Mouse (Mus musculus) hindbrain, embryonic 11.5 days (tissue): ENCODE measurements around the gene Wdr62. TPM values are rescaled to one million over a fixed set of nuclear protein-coding genes. Genes with fewer than 3 reads are reported as not detected.

Experiments
- ATAC-seq: fragments of 200-750 bp; cut with Nextera tagmentation; 2 replicates; pipeline ENCODE4 v1.8.0; 2017; ENCODE audit warnings: mild to moderate bottlenecking, moderate TSS enrichment, moderate library complexity; ENCODE audit not compliant: low FRiP score
- DNase-seq: peaks from one replicate; pipeline ENCODE4 v3.0.0-alpha.2; 2015; ENCODE audit warnings: low spot score
- H3K27ac ChIP-seq: fragments of 300-500 bp; sonication (generic); 2 replicates; pipeline ENCODE4 v1.5.1; 2014; ENCODE audit warnings: mild to moderate bottlenecking, low read depth, low read length
- H3K27me3 ChIP-seq: fragments of 300-500 bp; sonication (generic); 2 replicates; pipeline ENCODE4 v1.6.1; 2014; ENCODE audit warnings: mild to moderate bottlenecking, low read length, moderate library complexity, mixed read lengths; ENCODE audit not compliant: control insufficient read depth, insufficient read depth
- H3K36me3 ChIP-seq: fragments of 300-500 bp; sonication (generic); 2 replicates; pipeline ENCODE4 v1.6.1; 2014; ENCODE audit warnings: mild to moderate bottlenecking, low read length, moderate library complexity, mixed read lengths; ENCODE audit not compliant: control insufficient read depth, insufficient read depth
- H3K4me1 ChIP-seq: fragments of 300-500 bp; sonication (generic); replicated peaks from 2 replicates; pipeline ENCODE4 v1.6.1; 2014; ENCODE audit warnings: low read length, mixed read lengths; ENCODE audit not compliant: control insufficient read depth, insufficient read depth
- H3K4me2 ChIP-seq: fragments of 300-500 bp; sonication (generic); replicated peaks from 2 replicates; pipeline ENCODE4 v1.6.1; 2014; ENCODE audit warnings: mild to moderate bottlenecking, low read depth, low read length
- H3K4me3 ChIP-seq: fragments of 300-500 bp; sonication (generic); 2 replicates; pipeline ENCODE4 v1.5.1; 2014; ENCODE audit warnings: low read depth, low read length
- H3K9ac ChIP-seq: fragments of 300-500 bp; sonication (generic); 2 replicates; pipeline ENCODE4 v1.6.1; 2014; ENCODE audit warnings: low read depth, low read length
- H3K9me3 ChIP-seq: fragments of 300-500 bp; sonication (generic); 2 replicates; pipeline ENCODE4 v1.6.1; 2016; ENCODE audit warnings: low read length; ENCODE audit not compliant: control insufficient read depth
- WGBS: fragments of 180-500 bp; shearing (Covaris S2); extraction: QIAGEN DNeasy Blood & Tissue Kit; methylation state at CpG from one replicate; pipeline ENCODE4 v1.1.7; 2014; 5-methylcytosine and 5-hydroxymethylcytosine counted together
- polyA plus RNA-seq: library from polyadenylated mRNA; unstranded; fragments of >200 nt; fragmentation: Nextera tagmentation; extraction: Ambion mirVana; gene quantifications from 2 replicates; pipeline ENCODE4 v1.2.1, GENCODE M21; 2014

Wdr62 gene
- polyA plus RNA-seq, 1 experiment from 2014 or later: 5.9 TPM

DNA sequence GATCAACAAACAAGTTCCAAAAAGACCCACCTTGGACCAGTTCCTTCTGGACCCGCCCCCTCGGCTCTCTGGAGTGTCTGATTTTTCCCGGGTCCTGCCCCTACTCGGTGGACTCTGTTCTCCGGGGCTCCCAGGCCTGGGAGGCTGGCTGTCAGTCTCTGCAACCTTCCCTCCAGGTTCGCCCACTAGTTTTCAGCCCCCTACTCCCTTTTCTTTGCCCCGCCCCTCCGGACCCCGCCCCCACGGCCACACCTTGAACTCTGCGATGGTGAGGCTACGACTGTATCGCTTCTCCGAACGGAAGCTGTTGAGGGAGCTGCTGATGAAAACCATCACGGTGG, 48.9 kb downstream of the Wdr62 start:
- 0 out of 2 replicates have a peak overlapping the region, but pooled peaks have one; percentile 36 for H3K27ac ChIP-seq
- H3K4me2 ChIP-seq: peak overlapping the region; percentile 68
- H3K27me3 ChIP-seq: no peaks in the 10 kb centered on the region
- H3K36me3 ChIP-seq: no peaks in the 10 kb centered on the region
- peaks cover 5% of the 10 kb centered on the region for H3K4me1 ChIP-seq
- H3K4me3 ChIP-seq: peak overlapping the region; percentile 80
- WGBS: under 1% methylated on average over 16 of the region's 16 CpGs
- H3K9ac ChIP-seq: peak overlapping the region; percentile 49
- no peaks in the 10 kb centered on the region for H3K9me3 ChIP-seq
- peak; percentile 73; the same call in 1 of the 2 replicates for ATAC-seq
- no peak for DNase-seq

DNA sequence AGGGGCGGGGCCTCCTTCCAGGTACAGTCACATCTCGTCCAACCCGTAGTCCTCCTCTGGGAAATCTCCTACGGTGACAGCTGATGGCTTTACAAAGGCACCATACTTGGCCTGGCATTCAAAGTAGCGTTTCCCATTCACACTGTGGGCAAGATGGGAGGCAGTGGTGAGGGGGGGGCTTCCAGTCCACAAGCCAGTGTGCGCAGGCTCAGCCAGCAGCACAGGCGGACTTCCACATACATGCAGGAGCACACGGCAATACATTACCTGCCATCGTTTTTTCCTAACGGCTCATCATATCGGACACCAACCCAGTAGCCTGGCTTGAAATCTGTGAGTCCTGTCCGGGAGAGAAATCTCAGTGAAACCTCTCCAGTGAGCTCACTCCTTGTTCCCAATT, 56.0 kb downstream of the Wdr62 start:
- H3K4me2 ChIP-seq: no peak overlapping the region
- no peak overlapping the region for H3K9ac ChIP-seq
- H3K4me3 ChIP-seq: no peak overlapping the region
- H3K36me3 ChIP-seq: peaks cover 14% of the 10 kb centered on the region
- H3K27ac ChIP-seq: no peak overlapping the region
- ATAC-seq (no peak), DNase-seq (no peak)
- H3K9me3 ChIP-seq: no peaks in the 10 kb centered on the region
- H3K4me1 ChIP-seq: no peaks in the 10 kb centered on the region
- H3K27me3 ChIP-seq: no peaks in the 10 kb centered on the region
- WGBS: 91% methylated on average over 12 of the region's 12 CpGs

DNA sequence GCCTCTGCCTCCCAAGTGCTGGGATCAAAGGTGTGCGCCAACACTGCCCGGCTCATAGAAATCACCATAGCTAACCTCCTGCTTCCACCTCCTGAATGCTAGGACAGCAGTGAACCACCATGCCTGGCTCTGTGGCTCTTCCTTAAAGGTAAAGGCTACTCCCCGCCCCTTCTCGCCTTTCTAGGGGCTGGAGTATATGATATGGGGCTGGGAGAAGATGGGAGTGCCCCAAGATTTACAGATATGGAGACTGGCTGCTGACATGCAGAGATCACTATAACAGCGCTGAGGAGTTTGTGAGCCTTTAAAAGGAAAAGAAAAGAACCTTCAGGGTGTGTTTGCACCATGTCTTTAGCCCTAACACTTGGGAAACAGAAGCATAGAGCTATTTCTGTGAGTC, 58.0 kb downstream of the Wdr62 start:
- Histone ChIP-seq H3K4me1 (no peaks in the 10 kb centered on the region), H3K4me3 (no peak overlapping the region), H3K36me3 (peaks cover 14% of the 10 kb centered on the region), H3K27ac (no peak overlapping the region), H3K27me3 (no peaks in the 10 kb centered on the region), H3K9ac (no peak overlapping the region), H3K4me2 (no peak overlapping the region), H3K9me3 (no peaks in the 10 kb centered on the region)
- no peak for ATAC-seq
- no peak for DNase-seq
- 93% methylated on average over 5 of the region's 5 CpGs for WGBS

DNA sequence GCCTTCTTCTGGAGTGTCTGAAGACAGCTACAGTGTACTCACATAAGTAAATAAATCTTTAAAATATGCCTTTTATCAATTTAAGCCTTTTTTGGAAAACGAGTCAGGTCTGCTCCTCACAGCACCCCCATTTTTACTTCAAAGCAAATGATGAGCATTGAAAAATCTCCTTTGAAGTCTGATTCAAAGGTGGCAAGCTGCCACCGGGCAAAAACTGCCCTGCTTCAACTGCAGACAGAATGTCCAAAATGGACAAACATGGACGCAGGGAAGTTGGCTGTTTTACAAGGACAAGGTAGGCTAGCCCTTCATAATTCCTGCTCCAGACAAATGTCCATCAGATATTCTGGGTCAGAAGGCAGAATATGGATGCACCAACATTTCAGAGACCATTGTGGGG, 58.8 kb downstream of the Wdr62 start:
- Histone ChIP-seq H3K9ac (no peak overlapping the region), H3K9me3 (no peaks in the 10 kb centered on the region), H3K4me2 (no peak overlapping the region), H3K36me3 (peaks cover 14% of the 10 kb centered on the region), H3K4me3 (no peak overlapping the region), H3K4me1 (no peaks in the 10 kb centered on the region), H3K27ac (no peak overlapping the region), H3K27me3 (no peaks in the 10 kb centered on the region)
- no peak for ATAC-seq
- no peak for DNase-seq
- WGBS: 85% methylated on average over 3 of the region's 3 CpGs

DNA sequence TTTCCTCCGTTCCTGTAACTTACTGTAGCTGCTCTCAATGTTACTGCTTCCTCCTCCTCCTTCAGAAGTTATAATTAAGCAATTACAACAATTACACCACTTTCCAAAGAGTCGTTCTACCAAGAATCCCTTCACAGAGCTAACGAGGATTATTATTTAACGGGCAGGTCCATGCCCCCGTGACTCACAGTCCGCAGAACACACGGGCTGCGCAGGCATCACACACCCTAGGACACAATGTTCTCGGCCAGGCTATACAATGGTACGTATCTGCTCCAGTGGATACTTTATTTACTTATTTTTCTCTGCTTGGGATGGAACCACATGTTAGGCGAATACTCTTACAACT, 60.2 kb downstream of the Wdr62 start:
- DNase-seq (no peak), ATAC-seq (no peak)
- H3K4me3 ChIP-seq: peak overlapping the region; percentile 36
- peak overlapping the region; percentile 77 for H3K4me2 ChIP-seq
- H3K9me3 ChIP-seq: no peaks in the 10 kb centered on the region
- peak overlapping the region; percentile 59; the same call in 1 of the 2 replicates for H3K9ac ChIP-seq
- 30% methylated on average over 11 of the region's 11 CpGs for WGBS
- H3K36me3 ChIP-seq: peaks cover 10% of the 10 kb centered on the region; the same call in 1 of the 2 replicates
- H3K27me3 ChIP-seq: no peaks in the 10 kb centered on the region
- H3K27ac ChIP-seq: no peak overlapping the region
- H3K4me1 ChIP-seq: no peaks in the 10 kb centered on the region

DNA sequence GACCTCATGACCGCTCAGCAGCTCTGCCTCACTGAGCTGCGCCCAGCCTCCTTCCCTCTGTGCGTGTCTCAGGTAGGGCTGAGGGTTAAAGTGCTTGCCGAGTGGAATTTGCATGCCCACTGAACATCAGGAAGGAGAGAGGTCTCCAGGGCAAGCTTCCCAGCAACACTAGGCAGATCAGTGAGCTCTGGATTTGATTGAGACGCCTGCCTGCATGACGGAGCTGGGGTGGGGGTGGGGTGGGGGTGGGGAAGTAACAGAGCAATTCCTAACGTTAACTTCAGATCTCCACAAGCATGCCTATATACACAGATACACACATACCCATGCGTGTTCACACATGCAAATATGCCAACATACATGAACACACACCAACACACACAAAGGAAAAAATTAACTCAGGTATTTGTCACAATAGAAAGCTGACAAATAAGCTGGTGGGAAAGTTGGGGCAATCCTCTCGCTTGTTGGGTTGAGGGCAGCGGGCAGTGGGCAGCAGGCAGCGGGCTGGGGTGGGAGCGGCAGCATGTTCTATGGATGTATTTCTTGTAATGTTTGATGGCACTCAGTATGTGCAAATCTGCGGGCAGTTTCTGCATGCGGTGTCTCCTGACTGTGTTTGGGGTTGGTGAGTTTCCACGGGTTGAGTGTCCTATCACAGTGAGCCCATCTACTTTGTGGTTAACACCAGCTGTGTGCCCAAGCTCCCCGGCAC, 60.8 kb downstream of the Wdr62 start:
- Histone ChIP-seq H3K4me1 (no peaks in the 10 kb centered on the region), H3K9me3 (no peaks in the 10 kb centered on the region), H3K36me3 (peaks cover 9% of the 10 kb centered on the region; the same call in 1 of the 2 replicates), H3K9ac (peak overlapping the region; percentile 59), H3K4me3 (peak overlapping the region; percentile 36), H3K4me2 (peak overlapping the region; percentile 77), H3K27ac (no peak overlapping the region), H3K27me3 (no peaks in the 10 kb centered on the region)
- peak; percentile 48 for ATAC-seq
- 4% methylated on average over 16 of the region's 16 CpGs for WGBS
- DNase-seq: peak; percentile 75

DNA sequence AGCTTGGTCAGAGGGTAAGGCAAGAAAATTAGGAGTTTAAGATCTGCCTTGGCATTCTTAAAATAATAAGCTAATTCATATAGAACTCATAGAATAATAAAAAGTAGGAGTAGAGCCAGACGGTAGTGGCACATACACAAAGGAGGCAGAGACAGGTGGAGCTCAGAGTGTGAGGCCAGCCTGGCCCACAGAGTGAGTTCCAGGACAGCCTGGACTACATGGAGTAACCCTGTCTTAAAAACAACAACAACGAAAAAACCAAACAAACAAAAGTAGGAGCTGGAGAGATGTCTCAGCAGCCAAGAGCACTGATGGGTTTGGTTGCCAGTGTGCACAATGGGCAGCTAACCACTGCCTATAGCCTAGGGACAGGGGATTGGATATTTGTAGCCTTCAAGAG, 62.9 kb downstream of the Wdr62 start:
- DNase-seq (no peak), ATAC-seq (peak; percentile 56)
- H3K9me3 ChIP-seq: no peaks in the 10 kb centered on the region
- H3K4me2 ChIP-seq: no peak overlapping the region
- H3K4me1 ChIP-seq: no peaks in the 10 kb centered on the region
- H3K4me3 ChIP-seq: no peak overlapping the region
- WGBS: 76% methylated on average over 2 of the region's 2 CpGs
- H3K9ac ChIP-seq: no peak overlapping the region
- H3K27me3 ChIP-seq: no peaks in the 10 kb centered on the region
- no peak overlapping the region for H3K27ac ChIP-seq
- no peaks in the 10 kb centered on the region for H3K36me3 ChIP-seq

DNA sequence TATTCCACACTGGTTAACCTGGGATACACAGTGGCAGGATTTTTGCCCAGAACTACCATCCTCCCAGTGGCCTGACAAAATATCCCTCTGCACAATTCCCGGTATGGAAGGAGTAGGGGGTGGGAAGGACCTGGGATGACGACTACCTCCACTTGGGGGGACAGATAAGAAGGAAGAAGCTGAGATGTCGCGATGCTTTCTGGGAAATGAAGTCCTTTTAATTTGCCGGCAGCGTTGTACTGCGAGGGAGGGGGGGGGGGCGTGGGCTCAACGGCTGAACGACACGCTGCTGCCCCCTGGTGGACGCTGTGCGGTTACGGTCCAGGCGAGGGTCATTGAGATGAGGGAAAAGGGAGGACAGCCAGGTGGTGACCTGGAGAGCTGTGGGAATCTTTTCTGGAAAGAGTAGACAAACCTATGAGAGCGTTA, 63.5 kb downstream of the Wdr62 start:
- H3K4me1 ChIP-seq: no peaks in the 10 kb centered on the region
- no peak overlapping the region; the same call in 1 of the 2 replicates for H3K4me2 ChIP-seq
- no peak overlapping the region for H3K9ac ChIP-seq
- H3K9me3 ChIP-seq: no peaks in the 10 kb centered on the region
- peak; percentile 97 for DNase-seq
- H3K27me3 ChIP-seq: no peaks in the 10 kb centered on the region
- WGBS: under 1% methylated on average over 16 of the region's 16 CpGs
- H3K4me3 ChIP-seq: no peak overlapping the region
- peak; percentile 78 for ATAC-seq
- H3K27ac ChIP-seq: no peak overlapping the region
- no peaks in the 10 kb centered on the region for H3K36me3 ChIP-seq

DNA sequence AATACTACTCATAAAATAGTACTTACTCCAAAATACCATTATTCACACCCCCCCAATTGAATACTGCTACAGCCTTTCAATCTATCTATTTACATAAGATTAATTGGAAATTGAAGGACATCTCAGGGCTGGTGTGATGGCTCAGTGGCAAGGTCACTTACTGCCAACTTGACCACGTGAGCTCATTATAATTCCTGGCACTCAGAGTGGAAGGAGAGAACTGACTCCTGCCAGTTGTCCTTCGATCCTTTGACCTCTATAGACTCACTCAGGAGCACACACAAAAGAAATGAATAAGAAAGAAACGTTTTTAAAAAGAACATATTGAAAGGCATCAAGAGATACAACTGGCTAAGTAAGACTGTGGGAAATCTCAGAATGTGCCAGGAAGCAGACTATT, 64.3 kb downstream of the Wdr62 start:
- H3K4me1 ChIP-seq: no peaks in the 10 kb centered on the region
- ATAC-seq (no peak), DNase-seq (no peak)
- H3K27me3 ChIP-seq: no peaks in the 10 kb centered on the region
- no peaks in the 10 kb centered on the region for H3K9me3 ChIP-seq
- no peak overlapping the region for H3K9ac ChIP-seq
- no peak overlapping the region for H3K4me3 ChIP-seq
- no peak overlapping the region for H3K27ac ChIP-seq
- 68% methylated on average over 3 of the region's 3 CpGs for WGBS
- H3K4me2 ChIP-seq: no peak overlapping the region
- H3K36me3 ChIP-seq: no peaks in the 10 kb centered on the region
